In genomic region chr12:86687445-86687955, GRCm38 (mm10) we compare ENCODE assay signal across 14 mouse cellular contexts. TPM values are rescaled to one million over a fixed set of nuclear protein-coding genes. Genes with fewer than 3 reads are reported as not detected.
DNase-seq lines count a peak whose midpoint lies in the region; ATAC-seq lines count a peak whose summit lies in the region.
"Had no signal": no experiment of that assay in that cellular context is flagged by ENCODE, and none has a peak within 500 bp of the region (broad histone marks: within the 10 kb centered on the region; RNA-seq: fewer than 3 reads in every experiment).

No protein-coding gene starts in this region.

- 0 out of 2 replicates have a peak overlapping the region, but pooled peaks have one; percentile 15 for H3K27ac ChIP-seq in heart, embryonic 12.5 days (ENCODE audit: poor library complexity, severe bottlenecking)
- peak overlapping the region; percentile 70 for H3K27ac ChIP-seq in heart, embryonic 16.5 days (ENCODE audit: low read length)
- H3K27ac ChIP-seq in stomach, embryonic 14.5 days (ENCODE audit: low read length), result peak overlapping the region; percentile 16; the same call in 1 of the 2 replicates
- H3K27ac ChIP-seq: midbrain, embryonic 12.5 days had no signal

- ATAC-seq in heart, embryonic 12.5 days (ENCODE audit: insufficient number of reproducible peaks, low FRiP score), result no peak
- ATAC-seq in megakaryocyte, adult 5-6 weeks (ENCODE audit: poor library complexity, severe bottlenecking), result no peak
- ATAC-seq in heart, embryonic 16.5 days (replicated peaks; ENCODE audit: extremely low read depth, insufficient read depth, low FRiP score), result no peak
- ATAC-seq in stomach, embryonic 14.5 days (ENCODE audit: insufficient number of reproducible peaks, insufficient read depth, low FRiP score, low read depth), result no peak

- DNase-seq in heart, postnatal 4 days, result no peak
- DNase-seq in frontal cortex, adult 2 months (ENCODE audit: extremely low spot score in 1 of 2, low spot score in 1 of 2), result no peak
- DNase-seq in embryo, embryonic 10 days (ENCODE audit: low spot score), result no peak
- DNase-seq: adrenal gland, adult 2 months; kidney, adult 2 months had no signal

- 49% methylated on average over 4 of the region's 4 CpGs for WGBS in heart, embryonic 12.5 days
- WGBS in heart, embryonic 16.5 days, result 66% methylated on average over 4 of the region's 4 CpGs
- WGBS in stomach, embryonic 14.5 days, result 70% methylated on average over 4 of the region's 4 CpGs

- no peak overlapping the region for H3K4me2 ChIP-seq in heart, embryonic 12.5 days
- no peak overlapping the region for H3K4me2 ChIP-seq in heart, embryonic 16.5 days (ENCODE audit: low read depth, low read length)
- no peak overlapping the region for H3K4me2 ChIP-seq in stomach, embryonic 14.5 days (replicated peaks; ENCODE audit: low read depth, low read length)
- H3K4me2 ChIP-seq: midbrain, embryonic 12.5 days had no signal

- H3K4me1 ChIP-seq in heart, embryonic 12.5 days (replicated peaks), result peaks cover 70% of the 10 kb centered on the region
- peaks cover 100% of the 10 kb centered on the region for H3K4me1 ChIP-seq in megakaryocyte, embryonic 14.5 days
- H3K4me1 ChIP-seq in heart, embryonic 16.5 days (ENCODE audit: control insufficient read depth, insufficient read depth, low read length), result peaks cover 22% of the 10 kb centered on the region
- H3K4me1 ChIP-seq in stomach, embryonic 14.5 days (ENCODE audit: control insufficient read depth, insufficient read depth, low read length), result no peaks in the 10 kb centered on the region

- no peaks in the 10 kb centered on the region for H3K9me3 ChIP-seq in heart, embryonic 12.5 days (replicated peaks)
- no peaks in the 10 kb centered on the region for H3K9me3 ChIP-seq in megakaryocyte, embryonic 14.5 days
- no peaks in the 10 kb centered on the region for H3K9me3 ChIP-seq in heart, embryonic 16.5 days (replicated peaks; ENCODE audit: control insufficient read depth, low read length)
- H3K9me3 ChIP-seq in stomach, embryonic 14.5 days (ENCODE audit: control insufficient read depth, low read depth, low read length), result no peaks in the 10 kb centered on the region
- H3K9me3 ChIP-seq: G1E; midbrain, embryonic 12.5 days had no signal

- H3K36me3 ChIP-seq in heart, embryonic 12.5 days, result peaks cover 46% of the 10 kb centered on the region
- peaks cover 87% of the 10 kb centered on the region for H3K36me3 ChIP-seq in megakaryocyte, embryonic 14.5 days (replicated peaks; ENCODE audit: low read length)
- 0 out of 2 replicates have a peak, but pooled peaks cover 4% of the 10 kb centered on the region for H3K36me3 ChIP-seq in heart, embryonic 16.5 days (ENCODE audit: control insufficient read depth, insufficient read depth)
- no peaks in the 10 kb centered on the region; the same call in 1 of the 2 replicates for H3K36me3 ChIP-seq in stomach, embryonic 14.5 days (ENCODE audit: control insufficient read depth, insufficient read depth, low read length)
- H3K36me3 ChIP-seq: G1E had no signal

- no peak overlapping the region for H3K9ac ChIP-seq in heart, embryonic 12.5 days
- H3K9ac ChIP-seq in heart, embryonic 16.5 days (ENCODE audit: low read length), result no peak overlapping the region
- H3K9ac ChIP-seq in stomach, embryonic 14.5 days (replicated peaks; ENCODE audit: low read depth, low read length), result no peak overlapping the region
- H3K9ac ChIP-seq: midbrain, embryonic 12.5 days had no signal

- no peak overlapping the region for H3K4me3 ChIP-seq in heart, embryonic 12.5 days
- peak overlapping the region; percentile 76 for H3K4me3 ChIP-seq in megakaryocyte, embryonic 14.5 days (replicated peaks)
- H3K4me3 ChIP-seq in heart, embryonic 16.5 days (ENCODE audit: low read length), result no peak overlapping the region
- H3K4me3 ChIP-seq in stomach, embryonic 14.5 days (ENCODE audit: low read depth, low read length), result no peak overlapping the region
- H3K4me3 ChIP-seq: midbrain, embryonic 12.5 days had no signal

- no peaks in the 10 kb centered on the region for H3K27me3 ChIP-seq in heart, embryonic 12.5 days (replicated peaks)
- H3K27me3 ChIP-seq in megakaryocyte, embryonic 14.5 days (replicated peaks), result no peaks in the 10 kb centered on the region
- no peaks in the 10 kb centered on the region for H3K27me3 ChIP-seq in heart, embryonic 16.5 days (ENCODE audit: control insufficient read depth, insufficient read depth, low read length)
- no peaks in the 10 kb centered on the region for H3K27me3 ChIP-seq in stomach, embryonic 14.5 days (ENCODE audit: control insufficient read depth, insufficient read depth, low read length)
- H3K27me3 ChIP-seq: midbrain, embryonic 12.5 days had no signal

RNA-seq across cellular contexts. Expression of gene Vash1, which starts 9.0 kb away (rescaled TPM):
- 10.5 and 11.6 TPM in 2 replicates for polyA plus RNA-seq in heart, embryonic 12.5 days (2016; fragmentation: Nextera tagmentation; extraction: Ambion mirVana)
- 10 to 100 TPM; 53.5 to 56.7 TPM for total RNA-seq in heart, postnatal 4 days (2021)
- 52.4 and 71.7 TPM in 2 replicates for polyA plus RNA-seq in megakaryocyte, embryonic 14.5 days (2012; ENCODE audit: insufficient read depth, low replicate concordance)
- total RNA-seq in megakaryocyte, adult 5-6 weeks (2015), result not detected in 2 replicates
- total RNA-seq in megakaryocyte, adult 5-6 weeks (2017), result 0.16 TPM in 1 of 2 replicates, not detected in the other
- 8.9 and 11.0 TPM in 2 replicates for polyA plus RNA-seq in heart, embryonic 16.5 days (2015; fragmentation: Nextera tagmentation; extraction: Ambion mirVana)
- 10.5 and 12.2 TPM in 2 replicates for polyA plus RNA-seq in stomach, embryonic 14.5 days (2014; fragmentation: Nextera tagmentation; extraction: Ambion mirVana)
- polyA plus RNA-seq in frontal cortex, adult 2 months (2012; rRNA removed), result 21.3 and 22.4 TPM in 2 replicates
- total RNA-seq: G1E; neutrophil, adult 5-6 weeks had no signal
- polyA plus RNA-seq: G1E had no signal

RNA-seq across cellular contexts. Expression of gene Angel1, which starts 38.8 kb away (rescaled TPM):
- 10.6 and 12.3 TPM in 2 replicates for polyA plus RNA-seq in heart, embryonic 12.5 days (2016; fragmentation: Nextera tagmentation; extraction: Ambion mirVana)
- total RNA-seq in heart, postnatal 4 days (2021), result 1 to 10 TPM; 5.2 to 5.3 TPM
- 1.2 and 3.2 TPM in 2 replicates for polyA plus RNA-seq in megakaryocyte, embryonic 14.5 days (2012; ENCODE audit: insufficient read depth, low replicate concordance)
- total RNA-seq in megakaryocyte, adult 5-6 weeks (2015), result 0.22 and 1.1 TPM in 2 replicates
- total RNA-seq in megakaryocyte, adult 5-6 weeks (2017), result 0.37 and 0.66 TPM in 2 replicates
- 7.9 and 9.4 TPM in 2 replicates for polyA plus RNA-seq in heart, embryonic 16.5 days (2015; fragmentation: Nextera tagmentation; extraction: Ambion mirVana)
- polyA plus RNA-seq in stomach, embryonic 14.5 days (2014; fragmentation: Nextera tagmentation; extraction: Ambion mirVana), result 8.7 and 10.2 TPM in 2 replicates
- 13.2 and 14.1 TPM in 2 replicates for polyA plus RNA-seq in frontal cortex, adult 2 months (2012; rRNA removed)

RNA-seq across cellular contexts. Expression of gene Lrrc74a, which starts 46.7 kb away (rescaled TPM):
- polyA plus RNA-seq in heart, embryonic 12.5 days (2016; fragmentation: Nextera tagmentation; extraction: Ambion mirVana), result not detected in 2 replicates
- not detected for total RNA-seq in heart, postnatal 4 days (2021)
- not detected in 2 replicates for polyA plus RNA-seq in megakaryocyte, embryonic 14.5 days (2012; ENCODE audit: insufficient read depth, low replicate concordance)
- total RNA-seq in megakaryocyte, adult 5-6 weeks (2015), result not detected in 2 replicates
- not detected in 2 replicates for total RNA-seq in megakaryocyte, adult 5-6 weeks (2017)
- not detected in 2 replicates for polyA plus RNA-seq in heart, embryonic 16.5 days (2015; fragmentation: Nextera tagmentation; extraction: Ambion mirVana)
- polyA plus RNA-seq in stomach, embryonic 14.5 days (2014; fragmentation: Nextera tagmentation; extraction: Ambion mirVana), result not detected in 2 replicates
- not detected in 2 replicates for polyA plus RNA-seq in frontal cortex, adult 2 months (2012; rRNA removed)
- total RNA-seq: adrenal gland, adult 2 months; left cerebral cortex, adult 18-20 months; neutrophil, adult 5-6 weeks had no signal
- polyA plus RNA-seq: adrenal gland, adult 2 months; G1E; kidney, adult 2 months; midbrain, embryonic 12.5 days had no signal

Comparison
In these comparisons a context has a peak if more than half of its experiments do, and no peak if none do; other contexts are left out.
1. H3K27ac ChIP-seq: peak in every context shown above with its lines; median percentile 70 in heart, embryonic 16.5 days; 16 in stomach, embryonic 14.5 days; 15 in heart, embryonic 12.5 days.